Mouse (Mus musculus) embryonic facial prominence, embryonic 11.5 days (tissue): ENCODE data around the gene Jmjd6. TPM values are rescaled to one million over a fixed set of nuclear protein-coding genes. Genes with fewer than 3 reads are reported as not detected.

Experiments used
- ATAC-seq: fragments of 200-750 bp; cut with Nextera tagmentation; replicated peaks from 2 replicates; pipeline ENCODE4 v1.8.0; 2017; ENCODE audit warnings: low read depth; ENCODE audit not compliant: insufficient number of reproducible peaks, low FRiP score, low TSS enrichment
- DNase-seq: peaks from one replicate; pipeline ENCODE4 v3.0.0-alpha.2; 2015; ENCODE audit warnings: low spot score
- H3K27ac ChIP-seq: fragments of 300-500 bp; sonication (generic); replicated peaks from 2 replicates; pipeline ENCODE4 v1.5.1; 2014; ENCODE audit warnings: mild to moderate bottlenecking, low read depth, low read length, control low read depth
- H3K27me3 ChIP-seq: fragments of 300-500 bp; sonication (generic); 2 replicates; pipeline ENCODE4 v1.6.1; 2014; ENCODE audit warnings: mild to moderate bottlenecking, low read length, moderate library complexity, mixed read lengths; ENCODE audit not compliant: control insufficient read depth, insufficient read depth
- H3K36me3 ChIP-seq: fragments of 300-500 bp; sonication (generic); replicated peaks from 2 replicates; pipeline ENCODE4 v1.6.1; 2014; ENCODE audit warnings: low read depth, mild to moderate bottlenecking, low read length, moderate library complexity, mixed read lengths; ENCODE audit not compliant: control insufficient read depth, insufficient read depth
- H3K4me1 ChIP-seq: fragments of 300-500 bp; sonication (generic); 2 replicates; pipeline ENCODE4 v1.6.1; 2014; ENCODE audit warnings: low read length, mixed read lengths; ENCODE audit not compliant: control insufficient read depth, insufficient read depth
- H3K4me2 ChIP-seq: fragments of 300-500 bp; sonication (generic); 2 replicates; pipeline ENCODE4 v1.6.1; 2014; ENCODE audit warnings: low read depth, mild to moderate bottlenecking, control low read depth, low read length, moderate library complexity
- H3K4me3 ChIP-seq: fragments of 300-500 bp; sonication (generic); 2 replicates; pipeline ENCODE4 v1.5.1; 2014; ENCODE audit warnings: low read depth, low read length, control low read depth
- H3K9ac ChIP-seq: fragments of 300-500 bp; sonication (generic); replicated peaks from 2 replicates; pipeline ENCODE4 v1.6.1; 2014; ENCODE audit warnings: mild to moderate bottlenecking, control low read depth, low read length
- H3K9me3 ChIP-seq: fragments of 300-500 bp; sonication (generic); replicated peaks from 2 replicates; pipeline ENCODE4 v1.6.1; 2016; ENCODE audit warnings: mild to moderate bottlenecking, low read length, inconsistent platforms, mixed read lengths; ENCODE audit not compliant: control insufficient read depth
- WGBS: fragments of 180-500 bp; shearing (Covaris S2); extraction: QIAGEN DNeasy Blood & Tissue Kit; methylation state at CpG from one replicate; pipeline ENCODE4 v1.1.7; 2014; 5-methylcytosine and 5-hydroxymethylcytosine counted together
- polyA plus RNA-seq: library from polyadenylated mRNA; unstranded; fragments of >200 nt; fragmentation: Nextera tagmentation; extraction: Ambion mirVana; gene quantifications from 2 replicates; pipeline ENCODE4 v1.2.1, GENCODE M21; 2014

The Jmjd6 gene
- polyA plus RNA-seq, 1 experiment from 2014 or later, result 74.2 TPM

DNA sequence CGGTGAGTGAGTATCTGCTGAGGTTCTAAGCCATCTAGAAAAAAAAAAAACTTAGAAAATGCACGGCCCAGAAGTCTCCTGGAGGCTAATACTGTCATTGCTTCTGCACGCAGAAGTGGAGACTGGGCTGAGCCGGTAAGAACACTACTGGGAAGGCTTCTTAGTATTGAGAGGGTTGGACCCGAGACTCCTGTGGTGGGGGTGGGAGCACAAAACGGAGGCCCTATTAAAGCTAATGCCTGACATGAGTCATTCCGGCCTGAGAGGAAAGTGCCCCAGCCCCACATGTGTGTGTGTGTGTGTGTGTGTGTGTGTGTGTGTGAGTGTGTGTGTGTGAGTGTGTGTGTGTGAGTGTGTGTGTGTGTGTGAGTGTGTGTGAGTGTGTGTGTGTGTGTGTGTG lies 36.1 kb downstream of the Jmjd6 start:
- H3K4me3 ChIP-seq, result no peak overlapping the region
- 65% methylated on average over 7 of the region's 7 CpGs for WGBS
- no peak overlapping the region for H3K27ac ChIP-seq
- H3K9ac ChIP-seq, result no peak overlapping the region
- H3K36me3 ChIP-seq, result no peaks in the 10 kb centered on the region
- no peaks in the 10 kb centered on the region for H3K9me3 ChIP-seq
- no peaks in the 10 kb centered on the region for H3K4me1 ChIP-seq
- no peak for ATAC-seq
- no peak for DNase-seq
- H3K4me2 ChIP-seq, result no peak overlapping the region
- H3K27me3 ChIP-seq, result no peaks in the 10 kb centered on the region

GRCm38 (mm10) chr11:116806136-116807071 lies 36.8 kb downstream of the Jmjd6 start:
- no peaks in the 10 kb centered on the region for H3K36me3 ChIP-seq
- H3K9me3 ChIP-seq, result no peaks in the 10 kb centered on the region
- H3K27me3 ChIP-seq, result no peaks in the 10 kb centered on the region
- no peak overlapping the region for H3K27ac ChIP-seq
- ATAC-seq (no peak), DNase-seq (no peak)
- no peaks in the 10 kb centered on the region for H3K4me1 ChIP-seq
- H3K4me2 ChIP-seq, result no peak overlapping the region
- H3K9ac ChIP-seq, result no peak overlapping the region
- WGBS, result 81% methylated on average over 15 of the region's 15 CpGs
- no peak overlapping the region for H3K4me3 ChIP-seq

DNA sequence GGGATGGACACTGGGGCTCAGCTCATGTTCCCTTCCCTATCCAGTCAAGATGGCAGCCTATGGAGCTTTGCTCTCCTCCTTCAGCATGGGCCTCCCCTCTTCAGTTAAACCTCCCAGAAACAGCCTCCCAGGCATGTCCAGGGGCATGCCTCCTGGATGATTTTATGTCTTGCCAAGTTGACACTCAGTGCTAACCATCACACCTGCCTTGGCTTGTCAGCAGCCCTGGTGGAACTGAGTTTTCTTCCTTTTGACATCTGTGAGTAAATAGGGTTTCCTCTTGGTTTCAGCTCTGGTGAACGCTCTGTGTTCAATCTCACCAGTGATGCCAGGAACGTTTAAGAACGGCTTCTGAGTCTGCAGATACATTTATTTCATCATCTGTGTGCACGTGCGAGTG lies 40.5 kb downstream of the Jmjd6 start:
- H3K4me1 ChIP-seq, result no peaks in the 10 kb centered on the region

GRCm38 (mm10) chr11:116801106-116801505 lies 42.1 kb downstream of the Jmjd6 start:
- DNase-seq (no peak), ATAC-seq (no peak)
- no peaks in the 10 kb centered on the region for H3K4me1 ChIP-seq
- no peaks in the 10 kb centered on the region for H3K27me3 ChIP-seq
- H3K9me3 ChIP-seq, result no peaks in the 10 kb centered on the region
- WGBS, result 67% methylated on average over 5 of the region's 5 CpGs
- H3K9ac ChIP-seq, result no peak overlapping the region
- H3K4me2 ChIP-seq, result no peak overlapping the region
- no peak overlapping the region for H3K27ac ChIP-seq
- H3K36me3 ChIP-seq, result no peaks in the 10 kb centered on the region
- H3K4me3 ChIP-seq, result no peak overlapping the region

More for the DNA sequence above, 40.5 kb downstream of the Jmjd6 start:
- no peak overlapping the region for H3K9ac ChIP-seq
- no peak for ATAC-seq
- WGBS, result 87% methylated on average over 5 of the region's 5 CpGs
- H3K27me3 ChIP-seq, result no peaks in the 10 kb centered on the region
- no peaks in the 10 kb centered on the region for H3K9me3 ChIP-seq
- H3K4me3 ChIP-seq, result no peak overlapping the region
- DNase-seq, result no peak
- no peak overlapping the region for H3K4me2 ChIP-seq
- no peaks in the 10 kb centered on the region for H3K36me3 ChIP-seq
- no peak overlapping the region for H3K27ac ChIP-seq

- Histone ChIP-seq H3K4me3 (no peak overlapping the region), H3K27ac (no peak overlapping the region), H3K27me3 (no peaks in the 10 kb centered on the region), H3K9me3 (no peaks in the 10 kb centered on the region), H3K36me3 (no peaks in the 10 kb centered on the region), H3K9ac (no peak overlapping the region), H3K4me1 (no peaks in the 10 kb centered on the region), H3K4me2 (no peak overlapping the region)
- WGBS, result 87% methylated on average over 5 of the region's 5 CpGs
- no peak for ATAC-seq
- DNase-seq, result no peak
Observed at GRCm38 (mm10) chr11:116799364-116799763, 43.9 kb downstream of the Jmjd6 start.

Other genes starting within 250 kb of the Jmjd6 start
- 2.8 and 3.1 TPM in 2 replicates for gene Rhbdf2, start 216.4 kb downstream of the Jmjd6 start, polyA plus RNA-seq
- gene Prcd, start 189.9 kb downstream of the Jmjd6 start, polyA plus RNA-seq, result 0.43 and 0.77 TPM in 2 replicates
- gene Cygb, start 189.1 kb downstream of the Jmjd6 start, polyA plus RNA-seq, result 3.5 and 3.8 TPM in 2 replicates
- gene St6galnac1, start 67.9 kb downstream of the Jmjd6 start, polyA plus RNA-seq, result not detected in 2 replicates
- 18.1 and 21.9 TPM in 2 replicates for gene Mxra7, start 15.4 kb downstream of the Jmjd6 start, polyA plus RNA-seq
- gene Mettl23, start 171 bp downstream of the Jmjd6 start, polyA plus RNA-seq, result 67.0 and 67.8 TPM in 2 replicates
- 33.9 and 35.7 TPM in 2 replicates for gene Mfsd11, start 9.0 kb upstream of the Jmjd6 start, polyA plus RNA-seq
- 1,064 and 1,163 TPM in 2 replicates for gene Srsf2, start 9.6 kb upstream of the Jmjd6 start, polyA plus RNA-seq
- 1.5 and 2.0 TPM in 2 replicates for gene Mgat5b, start 75.4 kb upstream of the Jmjd6 start, polyA plus RNA-seq